Mouse (Mus musculus) cerebellum, postnatal 4 days (tissue): ENCODE measurements around the gene Vwc2l.

ENCODE experiments used
- DNase-seq, 2 experiments: peaks; one replicate each; pipeline ENCODE4 v3.0.0; 2022; ENCODE audit warnings: low spot score in 2 of 2, mixed read lengths in 1 of 2

Vwc2l gene

DNA sequence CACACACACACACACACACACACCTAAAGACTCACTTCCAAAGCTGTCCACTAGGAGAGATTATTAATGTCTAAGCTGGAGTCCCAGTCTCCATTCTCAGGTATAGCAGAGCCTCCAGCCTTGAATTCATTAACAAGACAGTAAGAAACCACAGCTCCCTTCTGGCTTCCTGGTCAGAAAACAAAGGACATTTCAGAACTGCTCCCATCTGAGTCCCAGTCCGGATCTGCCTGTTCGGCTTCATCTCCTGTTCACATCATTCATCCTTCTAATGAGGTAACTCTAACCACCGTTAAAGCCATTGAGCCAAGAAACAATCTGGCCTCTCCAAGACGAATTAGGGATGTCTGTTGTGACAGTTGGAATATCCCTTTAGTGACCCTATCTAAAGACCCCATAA is 185.7 kb downstream of the Vwc2l start:
- no peak for DNase-seq

GRCm38 (mm10) chr1:70913071-70913470 is 187.6 kb downstream of the Vwc2l start:
- peak in 1 of 2 experiments; percentile 12 for DNase-seq

DNA sequence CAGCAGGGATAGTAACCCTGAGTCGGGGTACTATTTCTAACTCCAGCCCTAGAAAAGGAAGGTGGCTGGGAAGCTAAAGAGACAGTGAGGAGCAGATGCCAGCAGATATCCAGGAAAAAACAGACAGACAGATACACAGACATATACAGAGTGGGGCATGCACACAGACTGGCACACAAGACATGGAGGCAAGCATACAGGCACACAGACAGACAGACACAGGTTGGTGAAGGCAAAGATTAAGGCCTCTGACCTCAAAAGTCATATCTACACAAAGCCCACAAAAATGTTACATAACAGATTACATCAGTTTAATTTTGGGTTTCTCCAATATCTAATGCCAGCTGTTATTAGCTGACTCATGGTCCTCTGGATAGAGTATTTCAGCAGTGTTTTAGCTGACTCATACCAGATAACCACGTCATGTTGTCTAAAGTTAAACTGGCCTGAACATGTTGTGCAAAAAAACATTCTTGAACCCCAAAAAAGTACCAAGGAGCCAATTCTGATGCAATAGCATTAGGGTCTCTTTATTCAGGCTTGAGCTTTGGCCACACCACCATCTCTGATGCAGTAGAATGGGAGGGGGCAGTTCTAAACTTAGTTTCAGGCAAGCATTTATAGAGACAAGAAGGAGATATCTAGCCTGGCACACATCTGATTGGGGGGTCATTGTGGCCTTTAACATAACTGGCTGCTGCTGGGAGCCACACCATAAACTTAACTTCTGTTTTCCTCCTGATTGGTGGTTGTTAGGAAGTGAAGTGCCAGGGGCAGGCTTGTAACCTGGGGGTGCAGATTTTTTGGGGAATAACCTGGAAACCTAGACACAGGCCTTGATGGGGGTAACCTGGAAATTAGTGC is 192.9 kb downstream of the Vwc2l start:
- no peak for DNase-seq

DNA sequence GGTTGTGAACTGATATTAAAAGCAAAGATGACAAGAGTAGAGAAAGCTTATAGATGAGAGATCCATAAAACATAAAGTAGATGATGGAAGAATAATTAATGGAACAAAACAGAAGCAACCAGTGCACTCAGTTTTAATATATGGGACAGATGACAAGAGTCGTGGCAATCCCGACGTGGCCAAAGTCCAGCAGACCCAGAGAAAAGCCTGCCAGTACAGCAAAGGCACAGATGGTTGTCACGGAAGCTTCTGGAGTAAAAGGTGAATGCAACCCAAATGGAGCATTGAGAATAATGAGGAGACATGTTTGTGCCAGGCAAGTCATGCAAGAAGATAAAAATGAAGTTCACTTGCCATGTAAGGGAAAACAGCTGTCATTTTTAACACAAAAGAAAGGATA is 207.5 kb downstream of the Vwc2l start:
- DNase-seq = peak in 1 of 2 experiments; percentile 24
